Mouse (Mus musculus): Measurements from ENCODE around the gene Srrm4. TPM values are rescaled to one million over a fixed set of nuclear protein-coding genes. Genes with fewer than 3 reads are reported as not detected.

Srrm4 gene
- polyA plus RNA-seq, 1 experiment from 2014 or later: 22.6 TPM

DNA sequence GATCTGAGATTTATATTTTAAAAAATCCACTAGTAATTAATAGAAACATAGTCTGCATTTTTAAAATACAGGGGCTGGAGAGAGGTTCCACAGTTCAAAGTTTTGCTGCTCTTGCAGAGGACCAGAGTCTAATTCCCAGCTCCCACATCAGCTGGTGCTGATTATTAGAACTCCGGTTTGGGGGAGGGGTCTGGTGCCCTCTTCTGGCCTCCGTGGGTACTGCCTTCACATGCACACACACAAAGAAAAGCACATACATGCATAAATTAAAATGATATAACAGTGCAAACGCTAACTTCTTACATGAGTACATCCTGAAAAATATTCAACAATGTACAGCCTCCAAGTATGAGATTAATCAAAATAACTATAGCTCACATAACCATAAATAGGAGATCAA, 50.5 kb downstream of the Srrm4 start:
- Histone ChIP-seq H3K4me1 (ENCODE audit: control insufficient read depth, insufficient read depth, low read length) (peaks cover 15% of the 10 kb centered on the region; the same call in 1 of the 2 replicates), H3K9ac (replicated peaks; ENCODE audit: low read length) (no peak overlapping the region), H3K36me3 (ENCODE audit: control insufficient read depth, insufficient read depth, low read length) (no peaks in the 10 kb centered on the region), H3K4me2 (ENCODE audit: low read length) (no peak overlapping the region), H3K4me3 (replicated peaks; ENCODE audit: low read depth, low read length) (no peak overlapping the region), H3K27me3 (ENCODE audit: control insufficient read depth, insufficient read depth, low read length) (no peaks in the 10 kb centered on the region), H3K9me3 (ENCODE audit: control insufficient read depth, low read length) (peaks cover 3% of the 10 kb centered on the region; the same call in 1 of the 2 replicates), H3K27ac (replicated peaks; ENCODE audit: low read depth, low read length) (no peak overlapping the region)
- WGBS: 84% methylated on average over 3 of the region's 3 CpGs
- DNase-seq: no peak
- ATAC-seq (ENCODE audit: low FRiP score, low TSS enrichment): no peak

DNA sequence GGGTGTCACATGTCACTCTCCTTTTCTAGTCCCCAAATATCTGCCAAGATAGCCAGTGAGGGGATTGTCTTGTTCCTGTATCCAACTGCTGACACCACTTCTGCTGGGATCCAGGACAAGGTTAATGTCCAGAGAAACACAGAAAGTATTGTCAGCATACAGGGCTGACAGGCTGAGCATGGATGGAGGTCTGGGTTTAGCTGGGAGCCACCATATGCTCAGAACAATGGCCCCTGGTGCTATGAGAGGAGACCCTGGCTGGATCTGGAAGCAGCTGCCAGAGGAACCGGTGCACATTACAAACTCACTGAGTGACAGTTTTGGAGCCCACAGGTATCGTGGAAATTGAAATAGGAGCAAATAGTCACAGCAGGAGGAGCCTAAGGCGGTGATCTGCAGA, 52.3 kb downstream of the Srrm4 start:
- Histone ChIP-seq H3K9ac (replicated peaks; ENCODE audit: low read length) (no peak overlapping the region), H3K36me3 (ENCODE audit: control insufficient read depth, insufficient read depth, low read length) (no peaks in the 10 kb centered on the region), H3K4me1 (ENCODE audit: control insufficient read depth, insufficient read depth, low read length) (peaks cover 15% of the 10 kb centered on the region; the same call in 1 of the 2 replicates), H3K27me3 (ENCODE audit: control insufficient read depth, insufficient read depth, low read length) (no peaks in the 10 kb centered on the region), H3K9me3 (ENCODE audit: control insufficient read depth, low read length) (peaks cover 3% of the 10 kb centered on the region; the same call in 1 of the 2 replicates), H3K27ac (replicated peaks; ENCODE audit: low read depth, low read length) (peak overlapping the region; percentile 62), H3K4me3 (replicated peaks; ENCODE audit: low read depth, low read length) (no peak overlapping the region), H3K4me2 (ENCODE audit: low read length) (peak overlapping the region; percentile 17; the same call in 1 of the 2 replicates)
- WGBS: 30% methylated on average over 3 of the region's 3 CpGs
- no peak for ATAC-seq (ENCODE audit: low FRiP score, low TSS enrichment)
- no peak for DNase-seq

GRCm38 (mm10) chr5:116538491-116538890, 53.1 kb downstream of the Srrm4 start:
- H3K27ac ChIP-seq (replicated peaks; ENCODE audit: low read depth, low read length): no peak overlapping the region
- H3K4me3 ChIP-seq (replicated peaks; ENCODE audit: low read depth, low read length): no peak overlapping the region
- WGBS: 70% methylated on average over 3 of the region's 3 CpGs
- ATAC-seq (ENCODE audit: low FRiP score, low TSS enrichment) (no peak), DNase-seq (no peak)
- no peaks in the 10 kb centered on the region for H3K36me3 ChIP-seq (ENCODE audit: control insufficient read depth, insufficient read depth, low read length)
- H3K9ac ChIP-seq (replicated peaks; ENCODE audit: low read length): no peak overlapping the region
- no peak overlapping the region for H3K4me2 ChIP-seq (ENCODE audit: low read length)
- H3K27me3 ChIP-seq (ENCODE audit: control insufficient read depth, insufficient read depth, low read length): no peaks in the 10 kb centered on the region
- peaks cover 3% of the 10 kb centered on the region; the same call in 1 of the 2 replicates for H3K9me3 ChIP-seq (ENCODE audit: control insufficient read depth, low read length)
- peaks cover 15% of the 10 kb centered on the region; the same call in 1 of the 2 replicates for H3K4me1 ChIP-seq (ENCODE audit: control insufficient read depth, insufficient read depth, low read length)

- Histone ChIP-seq H3K9ac (replicated peaks; ENCODE audit: low read length) (no peak overlapping the region), H3K27ac (replicated peaks; ENCODE audit: low read depth, low read length) (no peak overlapping the region), H3K4me3 (replicated peaks; ENCODE audit: low read depth, low read length) (no peak overlapping the region), H3K4me2 (ENCODE audit: low read length) (no peak overlapping the region), H3K27me3 (ENCODE audit: control insufficient read depth, insufficient read depth, low read length) (no peaks in the 10 kb centered on the region), H3K9me3 (ENCODE audit: control insufficient read depth, low read length) (no peaks in the 10 kb centered on the region), H3K4me1 (ENCODE audit: control insufficient read depth, insufficient read depth, low read length) (peaks cover 19% of the 10 kb centered on the region), H3K36me3 (ENCODE audit: control insufficient read depth, insufficient read depth, low read length) (no peaks in the 10 kb centered on the region)
- DNase-seq (peak; percentile 80), ATAC-seq (ENCODE audit: low FRiP score, low TSS enrichment) (no peak; the same call in 1 of the 2 replicates)
- WGBS: 25% methylated on average over 4 of the region's 4 CpGs
These were observed 65.3 kb downstream of the Srrm4 start for GRCm38 (mm10) chr5:116526324-116526723.

DNA sequence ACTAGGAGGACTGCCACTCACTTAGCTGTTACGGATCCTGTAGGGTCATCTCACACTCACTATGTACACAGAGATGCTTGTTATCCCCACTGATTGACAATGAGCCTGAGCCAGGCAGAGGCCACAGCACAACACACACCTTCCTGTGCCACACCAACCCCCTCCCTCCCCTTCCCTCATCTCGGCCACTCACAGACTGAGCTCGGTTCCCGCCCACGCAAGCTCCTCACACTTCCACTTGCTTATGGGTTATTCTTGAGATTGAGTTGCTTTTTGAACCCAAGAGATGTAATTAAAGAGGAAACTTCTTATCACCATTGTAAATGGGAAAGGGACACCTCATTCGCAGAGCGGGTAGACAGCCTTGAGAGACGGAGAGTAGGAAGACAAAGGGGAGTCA, 66.3 kb downstream of the Srrm4 start:
- DNase-seq (no peak), ATAC-seq (ENCODE audit: low FRiP score, low TSS enrichment) (no peak)
- Histone ChIP-seq H3K4me1 (ENCODE audit: control insufficient read depth, insufficient read depth, low read length) (peaks cover 19% of the 10 kb centered on the region), H3K4me3 (replicated peaks; ENCODE audit: low read depth, low read length) (no peak overlapping the region), H3K36me3 (ENCODE audit: control insufficient read depth, insufficient read depth, low read length) (no peaks in the 10 kb centered on the region), H3K9me3 (ENCODE audit: control insufficient read depth, low read length) (no peaks in the 10 kb centered on the region), H3K27ac (replicated peaks; ENCODE audit: low read depth, low read length) (no peak overlapping the region), H3K27me3 (ENCODE audit: control insufficient read depth, insufficient read depth, low read length) (no peaks in the 10 kb centered on the region), H3K9ac (replicated peaks; ENCODE audit: low read length) (no peak overlapping the region), H3K4me2 (ENCODE audit: low read length) (no peak overlapping the region)
- WGBS: 72% methylated on average over 8 of the region's 8 CpGs

DNA sequence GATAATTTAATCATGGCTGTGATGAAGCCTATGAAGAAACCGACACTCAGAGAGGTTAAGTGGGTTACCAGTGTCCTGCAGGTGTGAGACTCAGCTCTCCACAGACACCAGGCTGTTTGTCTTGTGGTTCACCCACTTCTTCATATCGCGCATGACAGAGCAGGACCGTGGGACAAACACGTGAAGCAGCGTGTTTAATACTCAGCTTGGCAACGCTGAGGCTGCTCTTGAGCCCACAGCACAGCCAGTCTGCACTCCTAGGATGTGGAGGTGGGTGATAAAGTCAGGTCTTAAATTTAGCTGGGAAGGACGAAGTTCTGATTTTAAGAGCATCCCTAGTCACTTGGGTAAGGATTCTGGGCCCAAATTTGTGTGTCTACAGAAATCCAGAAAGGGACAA, 68.1 kb downstream of the Srrm4 start:
- WGBS: 85% methylated on average over 8 of the region's 8 CpGs
- ATAC-seq (ENCODE audit: low FRiP score, low TSS enrichment): no peak
- DNase-seq: no peak
- no peak overlapping the region for H3K9ac ChIP-seq (replicated peaks; ENCODE audit: low read length)
- no peak overlapping the region for H3K27ac ChIP-seq (replicated peaks; ENCODE audit: low read depth, low read length)
- no peak overlapping the region for H3K4me2 ChIP-seq (ENCODE audit: low read length)
- H3K4me1 ChIP-seq (ENCODE audit: control insufficient read depth, insufficient read depth, low read length): peaks cover 19% of the 10 kb centered on the region
- H3K27me3 ChIP-seq (ENCODE audit: control insufficient read depth, insufficient read depth, low read length): no peaks in the 10 kb centered on the region
- H3K9me3 ChIP-seq (ENCODE audit: control insufficient read depth, low read length): no peaks in the 10 kb centered on the region
- H3K36me3 ChIP-seq (ENCODE audit: control insufficient read depth, insufficient read depth, low read length): no peaks in the 10 kb centered on the region
- H3K4me3 ChIP-seq (replicated peaks; ENCODE audit: low read depth, low read length): no peak overlapping the region

- peaks cover 22% of the 10 kb centered on the region for H3K4me1 ChIP-seq (ENCODE audit: control insufficient read depth, insufficient read depth, low read length)
- H3K4me3 ChIP-seq (replicated peaks; ENCODE audit: low read depth, low read length): no peak overlapping the region
- 74% methylated on average over 9 of the region's 9 CpGs for WGBS
- H3K36me3 ChIP-seq (ENCODE audit: control insufficient read depth, insufficient read depth, low read length): no peaks in the 10 kb centered on the region
- no peaks in the 10 kb centered on the region for H3K27me3 ChIP-seq (ENCODE audit: control insufficient read depth, insufficient read depth, low read length)
- H3K27ac ChIP-seq (replicated peaks; ENCODE audit: low read depth, low read length): no peak overlapping the region
- DNase-seq (no peak), ATAC-seq (ENCODE audit: low FRiP score, low TSS enrichment) (no peak)
- H3K4me2 ChIP-seq (ENCODE audit: low read length): no peak overlapping the region
- no peaks in the 10 kb centered on the region for H3K9me3 ChIP-seq (ENCODE audit: control insufficient read depth, low read length)
- no peak overlapping the region; the same call in 1 of the 2 replicates for H3K9ac ChIP-seq (replicated peaks; ENCODE audit: low read length)
These were observed 68.5 kb downstream of the Srrm4 start for GRCm38 (mm10) chr5:116523079-116523478.

- WGBS: 81% methylated on average over 11 of the region's 11 CpGs
- H3K4me1 ChIP-seq (ENCODE audit: control insufficient read depth, insufficient read depth, low read length): peaks cover 22% of the 10 kb centered on the region
- no peaks in the 10 kb centered on the region for H3K27me3 ChIP-seq (ENCODE audit: control insufficient read depth, insufficient read depth, low read length)
- no peak overlapping the region for H3K4me3 ChIP-seq (replicated peaks; ENCODE audit: low read depth, low read length)
- no peak overlapping the region for H3K4me2 ChIP-seq (ENCODE audit: low read length)
- DNase-seq (no peak), ATAC-seq (ENCODE audit: low FRiP score, low TSS enrichment) (no peak)
- no peaks in the 10 kb centered on the region for H3K9me3 ChIP-seq (ENCODE audit: control insufficient read depth, low read length)
- H3K27ac ChIP-seq (replicated peaks; ENCODE audit: low read depth, low read length): no peak overlapping the region
- no peaks in the 10 kb centered on the region for H3K36me3 ChIP-seq (ENCODE audit: control insufficient read depth, insufficient read depth, low read length)
- no peak overlapping the region for H3K9ac ChIP-seq (replicated peaks; ENCODE audit: low read length)
These were observed 69.3 kb downstream of the Srrm4 start for GRCm38 (mm10) chr5:116522273-116522672.

- whole genome bisulfite sequencing: 24% methylated on average over 4 of the region's 4 CpGs
- Histone ChIP-seq H3K4me3 (replicated peaks; ENCODE audit: low read depth, low read length) (no peak overlapping the region), H3K9me3 (ENCODE audit: control insufficient read depth, low read length) (no peaks in the 10 kb centered on the region), H3K27ac (replicated peaks; ENCODE audit: low read depth, low read length) (peak overlapping the region; percentile 20; the same call in 1 of the 2 replicates), H3K27me3 (ENCODE audit: control insufficient read depth, insufficient read depth, low read length) (no peaks in the 10 kb centered on the region), H3K4me2 (ENCODE audit: low read length) (no peak overlapping the region), H3K36me3 (ENCODE audit: control insufficient read depth, insufficient read depth, low read length) (no peaks in the 10 kb centered on the region), H3K4me1 (ENCODE audit: control insufficient read depth, insufficient read depth, low read length) (0 out of 2 replicates have a peak, but pooled peaks cover 11% of the 10 kb centered on the region), H3K9ac (replicated peaks; ENCODE audit: low read length) (no peak overlapping the region)
- DNase-seq (no peak), ATAC-seq (ENCODE audit: low FRiP score, low TSS enrichment) (no peak)
These were observed 73.6 kb downstream of the Srrm4 start for GRCm38 (mm10) chr5:116518047-116518446.
